Mouse (Mus musculus) liver, embryonic 14.5 days (tissue): ENCODE measurements around the gene Umad1.

Source experiments
- CTCF ChIP-seq: IDR thresholded peaks from 2 replicates; pipeline ENCODE4 v1.5.1; 2016; ENCODE audit warnings: antibody characterized with exemption, low read depth, control low read depth
- EP300 ChIP-seq: IDR thresholded peaks from 2 replicates; pipeline ENCODE4 v1.6.1; 2016; ENCODE audit warnings: antibody characterized with exemption, low read depth

DNA sequence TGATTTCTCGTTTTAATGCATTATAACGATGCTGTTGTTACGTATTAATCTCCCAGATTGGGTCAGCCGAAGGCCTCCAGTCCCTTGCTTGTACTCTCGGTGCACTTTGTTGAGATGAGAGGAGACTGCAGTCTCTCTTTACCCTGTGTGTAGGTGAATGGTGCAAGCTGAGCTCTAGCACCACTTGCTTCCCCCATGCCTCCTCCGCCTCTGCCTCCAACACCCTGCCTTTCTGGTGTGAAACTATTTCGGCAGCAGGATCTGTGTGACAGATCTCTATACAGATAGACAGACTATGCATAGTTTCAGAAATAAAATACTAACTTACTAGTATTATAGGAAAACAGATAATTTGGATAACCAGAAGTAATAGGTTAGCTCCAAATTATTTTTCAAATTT lies 101.7 kb downstream of the Umad1 start:
- TF ChIP-seq EP300 (no peak), CTCF (no peak)
